Mouse (Mus musculus) gastrocnemius, postnatal 36 days (tissue): ENCODE measurements around the gene Zfhx3. TPM values are rescaled to one million over a fixed set of nuclear protein-coding genes. Genes with fewer than 3 reads are reported as not detected.

ENCODE experiments used
- DNase-seq, 2 experiments: peaks; one replicate each; pipeline ENCODE4 v3.0.0; 2022
- intact Hi-C: fragments of 180-260 bp; cut with DNase I; formaldehyde crosslinking; loops from one replicate; pipeline ENCODE4 v1.15.1; 2025
- total RNA-seq, 2 experiments: library from RNA; stranded (reverse); gene quantifications; 2 replicates each; pipeline ENCODE4 v1.2.3; 2021

Zfhx3 gene
- total RNA-seq, 2 experiments from 2014 or later, result 12.7 to 13.4 TPM

DNA sequence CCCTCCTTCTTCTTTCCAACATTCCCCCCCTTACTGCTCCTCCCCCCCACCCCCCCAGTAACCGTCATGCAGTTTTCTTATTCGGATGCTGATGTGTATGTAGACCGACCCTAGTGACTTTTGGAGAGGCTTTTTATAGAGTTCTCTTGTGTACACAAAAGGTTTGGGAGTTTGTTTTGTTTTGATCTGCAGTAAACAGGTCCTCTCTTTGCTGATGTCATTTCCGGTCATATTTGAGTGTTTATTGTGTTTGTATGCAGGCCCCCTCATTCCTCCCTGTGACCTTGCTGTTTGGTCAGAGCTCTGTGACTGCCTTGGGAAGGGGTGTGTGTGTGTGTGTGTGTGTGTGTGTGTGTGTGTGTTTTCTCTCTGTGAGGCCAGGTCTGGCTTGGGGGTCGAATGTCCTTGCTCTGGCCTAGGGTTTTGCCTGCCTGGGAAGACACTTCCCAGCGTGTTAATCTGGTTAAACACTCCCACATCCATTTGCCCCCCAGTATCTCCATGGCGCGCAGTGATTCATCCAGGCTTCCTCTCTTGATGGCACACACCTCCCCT is 766.5 kb downstream of the Zfhx3 start:
- no peak for DNase-seq
- intact Hi-C loops, result no loop called here

- no peak for DNase-seq
- intact Hi-C loops, result no loop called here
Observed at GRCm38 (mm10) chr8:108709441-108709840, 767.0 kb downstream of the Zfhx3 start.

- no peak for DNase-seq
- intact Hi-C loops, result loop anchor here (5.0 kb wide), 1 partner anchor 202 kb away; no protein-coding TSS in a partner anchor
Observed at GRCm38 (mm10) chr8:108709928-108710606, 767.6 kb downstream of the Zfhx3 start.

GRCm38 (mm10) chr8:108710607-108711489 is 768.4 kb downstream of the Zfhx3 start:
- intact Hi-C loops, result loop anchor here (5.0 kb wide), 1 partner anchor 201 kb away; no protein-coding TSS in a partner anchor
- no peak for DNase-seq

GRCm38 (mm10) chr8:108711490-108711793 is 769.0 kb downstream of the Zfhx3 start:
- intact Hi-C loops, result loop anchor here (5.0 kb wide), 1 partner anchor 201 kb away; no protein-coding TSS in a partner anchor
- DNase-seq, result no peak

- no peak for DNase-seq
- intact Hi-C loops, result loop anchor here (5.0 kb wide), 1 partner anchor 200 kb away; no protein-coding TSS in a partner anchor
Observed at GRCm38 (mm10) chr8:108712001-108712411, 769.6 kb downstream of the Zfhx3 start.

GRCm38 (mm10) chr8:108712607-108713006 is 770.2 kb downstream of the Zfhx3 start:
- intact Hi-C loops, result loop anchor here (5.0 kb wide), 1 partner anchor 200 kb away; no protein-coding TSS in a partner anchor

DNA sequence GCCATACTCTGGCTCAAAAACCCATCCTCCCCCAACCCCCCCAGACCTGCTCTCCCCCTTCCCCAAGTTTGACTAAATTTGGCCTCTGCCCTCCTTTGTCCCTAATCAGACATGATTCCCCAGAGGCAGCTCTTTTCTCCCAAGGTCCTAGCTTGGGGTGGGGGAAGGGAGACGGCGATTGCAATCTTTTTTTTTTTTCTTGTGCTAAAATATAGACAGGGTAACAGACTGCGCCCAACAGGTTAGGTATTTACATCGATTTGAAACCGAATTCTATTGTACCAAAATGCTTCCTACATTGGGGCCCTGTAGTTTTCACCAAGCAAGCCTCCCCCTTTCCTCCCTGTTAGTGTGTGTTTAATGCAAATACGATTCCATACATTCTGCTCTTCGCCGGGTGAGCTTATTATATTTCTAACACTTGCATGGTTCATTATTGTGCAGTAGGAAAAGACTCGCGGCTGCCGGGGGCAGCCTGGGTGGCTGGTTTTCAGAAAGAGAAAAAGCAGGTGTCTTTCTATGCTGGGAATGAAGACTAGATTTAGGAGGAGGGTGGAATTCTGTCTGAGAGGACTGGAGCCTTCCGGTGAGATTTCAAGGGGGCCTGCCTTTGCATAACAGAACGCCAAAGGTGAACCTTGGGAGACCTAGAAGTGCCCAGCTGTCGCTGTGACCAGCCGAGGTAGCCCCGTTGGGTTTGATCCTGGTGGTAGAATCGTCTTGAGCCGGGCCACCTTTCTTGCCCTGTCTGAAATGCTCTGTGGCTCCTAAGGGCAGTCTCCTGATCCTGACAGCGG is 771.1 kb downstream of the Zfhx3 start:
- no peak for DNase-seq
- intact Hi-C loops, result loop anchor here (5.0 kb wide), 1 partner anchor 199 kb away; no protein-coding TSS in a partner anchor

More at GRCm38 (mm10) chr8:108712607-108713006, 770.2 kb downstream of the Zfhx3 start:
- no peak for DNase-seq

- DNase-seq, result peak in 1 of 2 experiments; percentile 23
- intact Hi-C loops, result loop anchor here (5.0 kb wide), 1 partner anchor 198 kb away; no protein-coding TSS in a partner anchor
Observed at GRCm38 (mm10) chr8:108714143-108714635, 771.7 kb downstream of the Zfhx3 start.

DNA sequence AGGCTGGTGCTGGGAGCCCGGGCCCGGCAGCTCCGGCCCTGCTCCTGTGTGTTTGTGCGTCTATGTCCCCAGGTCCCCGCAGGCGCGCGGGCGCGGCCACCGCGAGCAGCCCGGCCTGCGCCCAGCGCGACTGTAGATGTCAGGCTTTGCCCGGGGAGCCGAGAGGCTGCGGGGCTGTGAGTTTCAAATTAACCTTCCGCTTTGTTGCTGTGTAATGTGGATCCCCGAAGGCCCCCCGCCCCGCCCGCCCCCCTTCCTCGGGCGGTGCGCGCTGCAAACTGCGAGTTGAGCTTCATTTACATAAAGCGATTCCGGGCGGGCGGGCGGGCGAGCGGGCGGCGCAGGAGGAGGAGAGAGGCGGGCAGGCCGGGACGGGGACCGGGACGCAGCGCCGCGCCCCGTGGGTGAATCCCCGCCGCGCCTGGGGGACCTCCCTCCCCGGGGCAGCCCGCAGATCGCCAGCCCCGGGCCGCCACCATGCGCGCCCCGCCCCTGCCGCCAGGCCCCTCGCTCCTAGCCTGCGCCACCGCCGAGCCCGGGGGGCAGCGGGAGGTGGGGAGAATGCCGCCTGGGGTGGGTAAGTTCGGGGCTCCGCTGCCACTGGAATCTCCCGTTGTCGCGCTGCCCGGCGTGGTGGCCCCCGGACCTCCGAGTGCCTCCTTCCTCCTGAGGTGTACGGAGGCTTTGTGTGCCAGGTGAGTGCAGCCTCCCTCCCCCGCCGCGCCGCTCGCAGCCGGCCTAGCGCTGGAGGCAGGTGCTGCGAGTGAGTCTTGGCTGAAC is 772.4 kb downstream of the Zfhx3 start:
- intact Hi-C loops, result loop anchor here (5.0 kb wide), 2 partner anchors 37 to 197 kb away; no protein-coding TSS in a partner anchor
- DNase-seq, result peak; percentile 63 to 73

- intact Hi-C loops, result loop anchor here (5.0 kb wide), 1 partner anchor 37 kb away; no protein-coding TSS in a partner anchor
Observed at GRCm38 (mm10) chr8:108715416-108715948, 773.0 kb downstream of the Zfhx3 start.

GRCm38 (mm10) chr8:108716291-108716811 is 773.9 kb downstream of the Zfhx3 start:
- intact Hi-C loops, result loop anchor here (5.0 kb wide), 1 partner anchor 36 kb away; no protein-coding TSS in a partner anchor
- no peak for DNase-seq

More at GRCm38 (mm10) chr8:108715416-108715948, 773.0 kb downstream of the Zfhx3 start:
- no peak for DNase-seq

DNA sequence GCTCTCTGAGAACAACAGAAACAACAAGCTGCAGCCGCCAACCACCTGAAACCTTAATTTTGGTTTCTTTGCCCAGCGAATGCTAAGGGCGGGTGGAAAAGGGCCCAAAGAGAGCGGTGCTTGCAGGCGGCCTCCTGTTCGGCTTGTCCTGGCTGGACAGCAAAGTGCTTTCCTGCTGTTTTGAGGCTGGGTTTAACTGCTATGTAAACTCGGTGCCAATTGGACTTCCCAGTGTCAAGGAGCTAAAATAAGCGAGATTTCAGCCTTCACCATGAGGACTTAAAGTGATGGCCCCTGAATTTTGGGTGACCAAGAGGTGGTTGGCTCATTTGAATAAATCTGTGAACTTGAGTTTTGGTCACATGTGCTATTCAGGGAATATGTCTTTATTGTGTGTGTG is 775.1 kb downstream of the Zfhx3 start:
- intact Hi-C loops, result loop anchor here (5.0 kb wide), 1 partner anchor 35 kb away; no protein-coding TSS in a partner anchor
- no peak for DNase-seq

DNA sequence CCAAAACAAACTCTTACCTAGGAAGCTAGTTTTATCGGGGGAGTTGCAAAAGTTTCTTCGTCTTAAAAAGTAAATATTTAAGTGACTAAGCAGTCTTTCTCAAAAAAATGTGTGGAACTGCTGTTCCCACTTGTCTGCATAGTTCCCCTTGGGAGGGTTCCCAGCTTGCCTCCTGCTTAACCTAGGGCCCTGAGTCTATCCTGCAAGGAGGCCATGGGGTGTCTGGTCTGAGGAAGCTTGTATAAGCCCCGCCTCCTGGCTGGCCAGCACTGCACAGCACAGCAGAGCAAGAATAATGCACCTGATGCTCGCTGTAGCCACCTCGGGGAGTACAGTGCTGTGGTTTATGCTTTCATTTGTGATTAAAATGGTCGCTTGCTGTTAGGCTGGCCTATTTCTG is 775.6 kb downstream of the Zfhx3 start:
- intact Hi-C loops, result loop anchor here (5.0 kb wide), 1 partner anchor 34 kb away; no protein-coding TSS in a partner anchor
- DNase-seq, result no peak

DNA sequence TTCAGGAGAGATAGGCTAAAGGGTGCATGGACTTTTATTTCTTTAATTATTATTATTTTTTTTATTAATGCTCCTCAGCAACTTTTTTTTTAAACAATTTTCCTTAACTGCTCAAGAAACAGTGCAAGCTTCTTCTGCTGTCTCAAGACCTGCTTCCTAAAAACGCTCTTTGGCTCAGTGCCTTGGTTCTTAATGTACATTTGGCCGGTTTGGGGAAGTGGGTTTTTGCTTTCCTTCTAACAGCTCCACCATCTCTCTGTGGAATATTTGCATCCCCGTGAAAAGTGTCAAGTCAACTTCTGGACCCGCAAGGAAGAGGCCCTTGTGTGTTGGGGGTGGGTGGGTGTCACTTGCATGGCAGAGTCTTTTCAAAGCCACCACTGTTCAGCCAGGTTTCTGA is 778.4 kb downstream of the Zfhx3 start:
- intact Hi-C loops, result no loop called here

DNA sequence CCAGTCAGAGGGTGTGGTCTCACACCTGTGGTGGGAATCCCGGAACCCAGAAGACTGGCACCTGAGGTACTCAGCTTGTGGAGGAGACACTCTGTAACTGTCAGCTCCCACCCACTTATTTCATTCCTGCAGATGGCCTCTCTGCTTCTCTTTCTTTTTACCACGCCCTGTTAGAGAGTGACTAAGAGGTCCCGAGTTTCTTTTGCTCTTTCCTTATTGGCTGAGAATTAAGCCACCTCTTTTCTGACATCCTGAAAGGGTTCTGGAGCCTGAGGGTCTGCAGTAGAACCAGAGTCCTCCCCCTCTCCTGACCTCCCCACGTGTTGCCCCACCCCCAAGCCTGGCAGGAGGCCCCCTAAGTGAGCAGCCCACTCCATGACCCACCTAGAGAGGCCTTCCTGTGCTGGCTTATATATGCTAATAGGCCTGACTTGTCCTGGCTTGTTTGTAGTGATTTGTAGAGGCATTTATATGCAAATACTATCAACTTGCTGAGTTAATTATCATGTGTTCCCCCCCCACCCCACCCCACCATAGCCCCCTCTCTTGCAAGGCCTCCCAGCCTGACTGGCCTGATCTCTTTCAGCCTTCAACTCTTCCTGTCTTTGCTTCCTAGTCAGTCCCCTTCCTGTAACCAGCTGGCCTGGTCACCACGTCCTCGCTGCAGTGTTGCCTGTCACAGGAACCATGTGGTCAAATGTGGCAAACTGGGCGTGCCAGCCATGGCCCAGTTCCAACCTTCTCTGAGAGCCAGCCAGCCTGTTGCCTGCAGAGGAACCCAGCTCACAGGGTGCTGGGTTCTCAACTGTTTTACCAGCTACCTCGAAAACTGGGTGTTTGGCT is 780.4 kb downstream of the Zfhx3 start:
- intact Hi-C loops, result no loop called here
- peak; percentile 81 to 84 for DNase-seq

More for the DNA sequence above, 778.4 kb downstream of the Zfhx3 start:
- no peak for DNase-seq

GRCm38 (mm10) chr8:108723636-108724035 is 781.2 kb downstream of the Zfhx3 start:
- no peak for DNase-seq
- intact Hi-C loops, result no loop called here
